Mouse (Mus musculus): ENCODE measurements at regions not wholly inside any gene's neighbourhood (a gene's known extent, or its start where the extent isn't known, plus 50 kb on each side); places are given as distances from the start of the nearest gene placed in this dataset.

GRCm38 (mm10) chr13:101896946-101897345 lies 128.9 kb upstream of the Pik3r1 start:
- TF ChIP-seq CTCF (conservative IDR thresholded peaks at IDR 0.05; ENCODE audit: low read length) (no peak), NANOG (IDR thresholded peaks at IDR 0.05; ENCODE audit: borderline replicate concordance, low read length) (no peak)

All from E14TG2a.4 (cell line).